Mouse (Mus musculus) kidney, embryonic 15.5 days (tissue): ENCODE data around the gene Tmprss11d. TPM values are rescaled to one million over a fixed set of nuclear protein-coding genes. Genes with fewer than 3 reads are reported as not detected.
"Not testable (repeated sequence)": the region's sequence is repeated elsewhere in the genome, so short reads cannot be mapped to it uniquely, and the experiment has no call there.

Experiments
- ATAC-seq: fragments of 200-750 bp; cut with Nextera tagmentation; replicated peaks from 2 replicates; pipeline ENCODE4 v1.8.0; 2017; ENCODE audit warnings: moderate TSS enrichment; ENCODE audit not compliant: low FRiP score
- H3K27ac ChIP-seq: fragments of 300-500 bp; sonication (generic); 2 replicates; pipeline ENCODE4 v1.5.1; 2015; ENCODE audit warnings: mild to moderate bottlenecking, inconsistent platforms
- H3K27me3 ChIP-seq: fragments of 300-500 bp; sonication (generic); 2 replicates; pipeline ENCODE4 v1.6.1; 2015; ENCODE audit warnings: inconsistent platforms
- H3K36me3 ChIP-seq: fragments of 300-500 bp; sonication (generic); 2 replicates; pipeline ENCODE4 v1.6.1; 2015; ENCODE audit warnings: inconsistent platforms
- H3K4me1 ChIP-seq: fragments of 300-500 bp; sonication (generic); 2 replicates; pipeline ENCODE4 v1.6.1; 2015; ENCODE audit warnings: inconsistent platforms
- H3K4me2 ChIP-seq: fragments of 300-500 bp; sonication (generic); 2 replicates; pipeline ENCODE4 v1.6.1; 2015; ENCODE audit warnings: moderate library complexity, mild to moderate bottlenecking, inconsistent platforms
- H3K4me3 ChIP-seq: fragments of 300-500 bp; sonication (generic); replicated peaks from 2 replicates; pipeline ENCODE4 v1.5.1; 2015; ENCODE audit warnings: mild to moderate bottlenecking, inconsistent platforms
- H3K9ac ChIP-seq: fragments of 300-500 bp; sonication (generic); 2 replicates; pipeline ENCODE4 v1.6.1; 2015; ENCODE audit warnings: mild to moderate bottlenecking, inconsistent platforms
- H3K9me3 ChIP-seq: fragments of 300-500 bp; sonication (generic); replicated peaks from 2 replicates; pipeline ENCODE4 v1.6.1; 2016; ENCODE audit warnings: inconsistent platforms
- WGBS: fragments of 180-500 bp; shearing (Covaris S2); methylation state at CpG from one replicate; pipeline ENCODE4 v1.1.7; 2015; ENCODE audit warnings: mixed read lengths; 5-methylcytosine and 5-hydroxymethylcytosine counted together
- polyA plus RNA-seq: library from polyadenylated mRNA; unstranded; fragments of >200 nt; fragmentation: Nextera tagmentation; extraction: Ambion mirVana; gene quantifications from 2 replicates; pipeline ENCODE4 v1.2.1, GENCODE M21; 2015

The Tmprss11d gene
- not detected in 2 replicates for polyA plus RNA-seq

DNA sequence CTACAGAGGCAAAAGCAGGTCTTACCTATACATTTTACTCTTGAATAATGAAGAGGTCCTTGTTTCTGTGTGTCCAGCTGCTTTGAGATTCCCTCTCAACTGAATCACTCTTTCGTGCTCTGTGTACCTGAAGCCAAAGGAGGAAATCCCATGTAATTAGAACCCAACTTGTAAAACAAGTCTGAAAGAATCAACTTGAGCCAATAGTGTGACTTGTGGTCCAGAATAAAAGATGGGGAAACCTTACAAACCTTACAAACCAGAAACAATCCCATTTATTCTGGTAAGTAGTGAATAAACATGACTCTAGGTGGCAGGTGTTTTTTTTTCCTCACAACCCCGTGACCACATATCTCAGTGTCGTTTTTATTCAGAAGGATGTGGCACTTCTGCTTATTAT lies at the start of gene Tmprss11d:
Gene Tmprss11d, minus strand, starts transcription at position 101 of the 400 bp plus-strand sequence.
- ATAC-seq: no peak
- Histone ChIP-seq H3K4me3 (no peak within 1 kb of the TSS), H3K36me3 (no peaks in the 10 kb centered on the region), H3K27me3 (no peaks in the 10 kb centered on the region), H3K4me1 (no peaks in the 10 kb centered on the region), H3K9me3 (no peaks in the 10 kb centered on the region), H3K27ac (no peak within 1 kb of the TSS), H3K4me2 (no peak within 1 kb of the TSS), H3K9ac (no peak within 1 kb of the TSS)
- 61% methylated on average over 3 of the region's 3 CpGs for WGBS

- H3K36me3 ChIP-seq: no peaks in the 10 kb centered on the region
- H3K9me3 ChIP-seq: no peaks in the 10 kb centered on the region
- H3K27me3 ChIP-seq: no peaks in the 10 kb centered on the region
- ATAC-seq: no peak
- no peak overlapping the region for H3K4me3 ChIP-seq
- H3K9ac ChIP-seq: no peak overlapping the region
- no peaks in the 10 kb centered on the region for H3K4me1 ChIP-seq
- 61% methylated on average over 3 of the region's 3 CpGs for WGBS
- H3K4me2 ChIP-seq: no peak overlapping the region
- no peak overlapping the region for H3K27ac ChIP-seq
These were observed 48.3 kb upstream of the Tmprss11d start for GRCm38 (mm10) chr5:86421323-86422028.

GRCm38 (mm10) chr5:86419494-86419893 lies 46.3 kb upstream of the Tmprss11d start:
- no peak overlapping the region for H3K27ac ChIP-seq
- H3K9me3 ChIP-seq: no peaks in the 10 kb centered on the region
- no peak overlapping the region for H3K9ac ChIP-seq
- no peaks in the 10 kb centered on the region for H3K4me1 ChIP-seq
- H3K36me3 ChIP-seq: no peaks in the 10 kb centered on the region
- H3K4me2 ChIP-seq: no peak overlapping the region
- H3K27me3 ChIP-seq: no peaks in the 10 kb centered on the region
- WGBS: 19% methylated on average over 4 of the region's 4 CpGs
- ATAC-seq: no peak
- H3K4me3 ChIP-seq: no peak overlapping the region

GRCm38 (mm10) chr5:86414280-86414679 lies 41.1 kb upstream of the Tmprss11d start:
- H3K27me3 ChIP-seq: no peaks in the 10 kb centered on the region
- WGBS: 66% methylated on average over 7 of the region's 7 CpGs
- H3K4me3 ChIP-seq: no peak overlapping the region
- H3K9ac ChIP-seq: no peak overlapping the region
- no peaks in the 10 kb centered on the region for H3K4me1 ChIP-seq
- no peaks in the 10 kb centered on the region for H3K9me3 ChIP-seq
- no peak overlapping the region for H3K27ac ChIP-seq
- no peaks in the 10 kb centered on the region for H3K36me3 ChIP-seq
- H3K4me2 ChIP-seq: no peak overlapping the region
- ATAC-seq: no peak

DNA sequence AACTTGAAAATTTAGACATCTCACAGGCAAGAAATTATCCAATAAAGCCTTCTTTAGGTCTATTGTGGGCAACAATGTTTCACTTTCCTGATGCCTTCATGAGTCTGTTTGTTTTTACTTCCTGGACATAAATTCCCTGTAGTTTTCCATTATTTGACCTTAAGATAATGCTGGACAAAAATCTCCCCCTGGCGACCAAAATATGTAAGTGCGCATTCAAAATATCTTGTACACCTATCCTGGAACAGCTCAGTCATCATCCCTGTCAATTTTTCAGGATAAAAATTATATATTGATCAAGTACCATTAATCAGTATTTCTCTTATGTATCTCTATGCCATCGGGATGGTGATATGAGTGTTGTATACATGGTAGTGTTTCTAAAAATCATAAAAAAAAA lies 37.6 kb upstream of the Tmprss11d start:
- H3K9me3 ChIP-seq: no peaks in the 10 kb centered on the region
- H3K9ac ChIP-seq: no peak overlapping the region
- ATAC-seq: no peak
- H3K27ac ChIP-seq: no peak overlapping the region
- H3K4me3 ChIP-seq: no peak overlapping the region
- no peaks in the 10 kb centered on the region for H3K4me1 ChIP-seq
- no peaks in the 10 kb centered on the region for H3K27me3 ChIP-seq
- no peak overlapping the region for H3K4me2 ChIP-seq
- H3K36me3 ChIP-seq: no peaks in the 10 kb centered on the region
- 31% methylated on average over 3 of the region's 3 CpGs for whole genome bisulfite sequencing

DNA sequence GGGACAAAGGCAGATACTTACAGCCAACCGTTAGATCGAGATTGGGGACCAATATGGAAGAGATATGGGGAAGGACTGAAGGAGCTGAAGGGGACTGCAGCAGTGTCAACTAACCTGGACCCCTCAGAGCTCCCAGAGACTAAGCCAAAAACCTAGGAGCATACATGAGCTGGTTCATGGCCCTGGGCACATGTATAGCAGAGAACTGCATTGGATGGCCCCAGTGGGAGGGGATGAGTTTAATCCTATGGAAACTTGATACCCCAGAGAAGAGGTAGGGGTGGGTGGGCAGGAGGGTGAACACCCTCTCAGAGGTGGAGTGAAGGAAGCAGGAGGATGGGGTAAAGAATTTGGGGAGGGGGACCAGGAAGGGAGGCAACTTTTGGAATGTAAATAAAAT lies 34.7 kb upstream of the Tmprss11d start:
- H3K4me1 ChIP-seq: no peaks in the 10 kb centered on the region
- H3K9me3 ChIP-seq: no peaks in the 10 kb centered on the region
- no peaks in the 10 kb centered on the region for H3K36me3 ChIP-seq
- no peak for ATAC-seq
- 89% methylated on average over 2 of the region's 2 CpGs for WGBS
- H3K9ac ChIP-seq: no peak overlapping the region
- no peak overlapping the region for H3K4me3 ChIP-seq
- H3K27me3 ChIP-seq: no peaks in the 10 kb centered on the region
- no peak overlapping the region for H3K4me2 ChIP-seq
- no peak overlapping the region for H3K27ac ChIP-seq

GRCm38 (mm10) chr5:86407191-86407590 lies 34.0 kb upstream of the Tmprss11d start:
- no peak overlapping the region for H3K27ac ChIP-seq
- H3K4me1 ChIP-seq: no peaks in the 10 kb centered on the region
- WGBS: 94% methylated on average over 3 of the region's 3 CpGs
- no peak overlapping the region for H3K9ac ChIP-seq
- ATAC-seq: no peak
- no peaks in the 10 kb centered on the region for H3K27me3 ChIP-seq
- no peaks in the 10 kb centered on the region for H3K36me3 ChIP-seq
- H3K9me3 ChIP-seq: no peaks in the 10 kb centered on the region
- H3K4me2 ChIP-seq: no peak overlapping the region
- H3K4me3 ChIP-seq: no peak overlapping the region

DNA sequence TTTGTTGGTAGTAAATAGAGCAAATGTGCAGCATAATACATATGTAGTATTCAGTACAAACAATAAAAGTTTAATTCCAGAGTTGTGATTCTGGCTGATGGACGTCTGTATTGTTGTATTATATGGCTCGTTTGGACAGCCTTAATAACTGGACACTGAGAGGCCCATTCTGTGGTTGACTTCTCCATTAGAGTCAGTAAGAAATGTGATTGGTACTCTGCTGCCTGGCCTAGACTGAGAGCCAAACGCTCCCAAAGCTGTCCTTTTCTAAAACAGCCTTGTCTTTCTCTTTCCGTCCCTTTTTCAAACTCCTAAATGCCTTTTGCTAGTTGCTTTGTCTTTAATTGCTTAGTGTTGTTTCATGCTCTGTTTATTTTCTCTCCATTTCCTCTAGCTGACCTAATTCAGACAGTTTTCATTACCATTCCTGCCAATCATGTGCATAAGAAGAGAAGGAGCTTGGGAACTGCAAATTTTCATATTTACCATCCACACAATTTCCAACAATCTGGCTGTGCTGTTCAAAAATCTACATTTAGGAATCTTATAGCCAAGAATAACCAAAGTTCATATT lies 13.7 kb downstream of the Tmprss11d start:
- Histone ChIP-seq H3K9ac (no peak overlapping the region), H3K4me3 (no peak overlapping the region), H3K36me3 (no peaks in the 10 kb centered on the region), H3K4me2 (no peak overlapping the region), H3K4me1 (no peaks in the 10 kb centered on the region), H3K27me3 (no peaks in the 10 kb centered on the region), H3K9me3 (no peaks in the 10 kb centered on the region), H3K27ac (no peak overlapping the region)
- 67% methylated on average over 4 of the region's 4 CpGs for WGBS
- ATAC-seq: no peak

GRCm38 (mm10) chr5:86352966-86353365 lies 20.3 kb downstream of the Tmprss11d start:
- H3K4me1 ChIP-seq: no peaks in the 10 kb centered on the region
- 0 out of 2 replicates have a peak, but pooled peaks have one; percentile 22 for ATAC-seq
- WGBS: 25% methylated on average over 7 of the region's 7 CpGs
- H3K9ac ChIP-seq: no peak overlapping the region
- no peak overlapping the region for H3K27ac ChIP-seq
- no peak overlapping the region for H3K4me3 ChIP-seq
- H3K4me2 ChIP-seq: no peak overlapping the region
- H3K27me3 ChIP-seq: no peaks in the 10 kb centered on the region
- no peaks in the 10 kb centered on the region for H3K36me3 ChIP-seq
- H3K9me3 ChIP-seq: no peaks in the 10 kb centered on the region

DNA sequence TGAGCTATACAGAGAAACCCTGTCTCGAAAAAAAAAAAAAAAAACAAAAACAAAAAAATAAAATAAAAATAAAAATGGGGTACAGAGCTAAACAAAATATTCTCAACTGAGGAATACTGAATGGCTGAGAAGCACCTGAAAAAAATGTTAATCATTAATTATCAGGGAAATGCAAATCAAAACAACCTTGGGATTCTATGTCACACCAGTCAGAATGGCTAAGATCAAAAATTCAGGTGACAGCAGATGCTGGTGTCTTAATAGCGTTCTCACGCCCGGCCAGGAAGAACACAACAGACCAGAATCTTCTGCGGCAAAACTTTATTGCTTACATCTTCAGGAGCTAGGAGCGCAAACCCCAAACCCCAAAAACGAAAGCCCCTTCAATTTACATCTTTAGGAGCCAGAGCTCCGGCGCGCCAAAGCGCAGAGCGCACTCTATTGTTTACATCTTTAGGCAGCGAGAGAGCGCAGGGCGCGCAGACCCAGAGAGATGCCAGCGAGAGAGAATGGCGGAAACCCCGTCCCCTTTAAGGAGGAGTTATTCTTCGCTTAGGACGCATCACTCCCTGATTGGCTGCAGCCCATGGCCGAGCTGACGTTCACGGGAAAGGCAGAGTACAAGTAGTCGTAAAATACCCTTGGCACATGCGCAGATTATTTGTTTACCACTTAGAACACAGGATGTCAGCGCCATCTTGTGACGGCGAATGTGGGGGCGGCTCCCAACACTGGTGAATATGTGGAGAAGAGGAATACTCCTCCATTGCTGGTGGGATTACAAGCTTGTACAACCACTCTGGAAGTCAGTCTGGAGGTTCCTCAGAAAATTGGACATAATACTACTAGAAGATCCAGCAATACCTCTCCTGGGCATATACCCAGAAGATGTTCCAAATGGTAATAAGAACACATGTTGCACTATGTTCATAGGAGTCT lies 54.9 kb downstream of the Tmprss11d start:
- not testable (repeated sequence) for H3K9ac ChIP-seq, H3K4me1 ChIP-seq, H3K9me3 ChIP-seq, H3K36me3 ChIP-seq, H3K27ac ChIP-seq, H3K27me3 ChIP-seq
- Histone ChIP-seq H3K4me3 (peak overlapping the region; percentile 42), H3K4me2 (peak overlapping the region; percentile 50)
- 0 out of 2 replicates have a peak, but pooled peaks have one; percentile 40 for ATAC-seq
- WGBS: 49% methylated on average over 30 of the region's 30 CpGs

GRCm38 (mm10) chr5:86306116-86306515 lies 67.1 kb downstream of the Tmprss11d start:
- Histone ChIP-seq H3K9me3 (no peaks in the 10 kb centered on the region), H3K4me3 (no peak overlapping the region), H3K36me3 (no peaks in the 10 kb centered on the region), H3K4me1 (no peaks in the 10 kb centered on the region), H3K4me2 (no peak overlapping the region), H3K9ac (no peak overlapping the region), H3K27ac (no peak overlapping the region), H3K27me3 (no peaks in the 10 kb centered on the region)
- no peak for ATAC-seq
- 62% methylated on average over 5 of the region's 5 CpGs for WGBS

GRCm38 (mm10) chr5:86303877-86304276 lies 69.3 kb downstream of the Tmprss11d start:
- 85% methylated on average over 8 of the region's 8 CpGs for WGBS
- H3K36me3 ChIP-seq: no peaks in the 10 kb centered on the region
- no peaks in the 10 kb centered on the region for H3K27me3 ChIP-seq
- no peak overlapping the region for H3K9ac ChIP-seq
- no peak overlapping the region for H3K27ac ChIP-seq
- H3K4me3 ChIP-seq: no peak overlapping the region
- ATAC-seq: no peak
- no peak overlapping the region for H3K4me2 ChIP-seq
- H3K9me3 ChIP-seq: no peaks in the 10 kb centered on the region
- H3K4me1 ChIP-seq: no peaks in the 10 kb centered on the region
